Mouse (Mus musculus) limb, embryonic 13.5 days (tissue): Measurements from ENCODE around the gene BC025446. TPM values are rescaled to one million over a fixed set of nuclear protein-coding genes. Genes with fewer than 3 reads are reported as not detected.

Experiments used
- ATAC-seq: fragments of 200-750 bp; cut with Nextera tagmentation; 2 replicates; pipeline ENCODE4 v1.8.0; 2017; ENCODE audit warnings: low read depth, moderate number of reproducible peaks, moderate TSS enrichment; ENCODE audit not compliant: low FRiP score
- H3K27ac ChIP-seq: fragments of 300-500 bp; sonication (generic); 2 replicates; pipeline ENCODE4 v1.5.1; 2015; ENCODE audit warnings: inconsistent platforms, mild to moderate bottlenecking, moderate library complexity
- H3K27me3 ChIP-seq: fragments of 300-500 bp; sonication (generic); 2 replicates; pipeline ENCODE4 v1.6.1; 2015; ENCODE audit warnings: mild to moderate bottlenecking, inconsistent platforms
- H3K36me3 ChIP-seq: fragments of 300-500 bp; sonication (generic); 2 replicates; pipeline ENCODE4 v1.6.1; 2015; ENCODE audit warnings: inconsistent platforms, mild to moderate bottlenecking, moderate library complexity
- H3K4me1 ChIP-seq: fragments of 300-500 bp; sonication (generic); 2 replicates; pipeline ENCODE4 v1.6.1; 2015; ENCODE audit warnings: inconsistent platforms
- H3K4me2 ChIP-seq: fragments of 300-500 bp; sonication (generic); replicated peaks from 2 replicates; pipeline ENCODE4 v1.6.1; 2015; ENCODE audit warnings: inconsistent platforms, mild to moderate bottlenecking, moderate library complexity
- H3K4me3 ChIP-seq: fragments of 300-500 bp; sonication (generic); 2 replicates; pipeline ENCODE4 v1.5.1; 2015; ENCODE audit warnings: moderate library complexity, mild to moderate bottlenecking, inconsistent platforms
- H3K9ac ChIP-seq: fragments of 300-500 bp; sonication (generic); 2 replicates; pipeline ENCODE4 v1.6.1; 2015; ENCODE audit warnings: mild to moderate bottlenecking, inconsistent platforms
- H3K9me3 ChIP-seq: fragments of 300-500 bp; sonication (generic); 2 replicates; pipeline ENCODE4 v1.6.1; 2016; ENCODE audit warnings: inconsistent platforms
- WGBS: fragments of 180-500 bp; shearing (Covaris S2); methylation state at CpG from one replicate; pipeline ENCODE4 v1.1.7; 2015; 5-methylcytosine and 5-hydroxymethylcytosine counted together
- polyA plus RNA-seq: library from polyadenylated mRNA; unstranded; fragments of >200 nt; fragmentation: Nextera tagmentation; extraction: Ambion mirVana; gene quantifications from 2 replicates; pipeline ENCODE4 v1.2.1, GENCODE M21; 2015

BC025446 gene
- polyA plus RNA-seq, 1 experiment from 2014 or later, result not detected

GRCm38 (mm10) chr15:75266626-75267025 lies 50.5 kb downstream of the BC025446 start:
- Histone ChIP-seq H3K4me3 (no peak overlapping the region), H3K9me3 (no peaks in the 10 kb centered on the region), H3K4me1 (no peaks in the 10 kb centered on the region), H3K27ac (no peak overlapping the region), H3K36me3 (no peaks in the 10 kb centered on the region), H3K27me3 (no peaks in the 10 kb centered on the region), H3K4me2 (no peak overlapping the region), H3K9ac (no peak overlapping the region)
- ATAC-seq, result no peak
- WGBS, result 57% methylated on average over 1 of the region's 1 CpGs

- H3K27me3 ChIP-seq, result no peaks in the 10 kb centered on the region
- no peaks in the 10 kb centered on the region for H3K9me3 ChIP-seq
- no peak for ATAC-seq
- no peak within 1 kb of the TSS for H3K27ac ChIP-seq
- H3K36me3 ChIP-seq, result no peaks in the 10 kb centered on the region
- no peak within 1 kb of the TSS for H3K4me3 ChIP-seq
- H3K9ac ChIP-seq, result no peak within 1 kb of the TSS
- no peak within 1 kb of the TSS for H3K4me2 ChIP-seq
- no peaks in the 10 kb centered on the region for H3K4me1 ChIP-seq
Measured at GRCm38 (mm10) chr15:75268121-75268520, 51.9 kb downstream of the BC025446 start, which contains the start of gene Ly6f. TSS of gene Ly6f (plus strand) at chr15:75268421.

- Histone ChIP-seq H3K9me3 (no peaks in the 10 kb centered on the region), H3K36me3 (no peaks in the 10 kb centered on the region), H3K9ac (no peak overlapping the region), H3K4me1 (no peaks in the 10 kb centered on the region), H3K27me3 (no peaks in the 10 kb centered on the region), H3K4me3 (no peak overlapping the region), H3K4me2 (no peak overlapping the region), H3K27ac (no peak overlapping the region)
- WGBS, result 76% methylated on average over 5 of the region's 5 CpGs
- no peak for ATAC-seq
Measured at GRCm38 (mm10) chr15:75268916-75269829, 53.0 kb downstream of the BC025446 start.

- no peak overlapping the region for H3K27ac ChIP-seq
- no peak overlapping the region for H3K4me2 ChIP-seq
- H3K9me3 ChIP-seq, result no peaks in the 10 kb centered on the region
- H3K27me3 ChIP-seq, result no peaks in the 10 kb centered on the region
- H3K9ac ChIP-seq, result no peak overlapping the region
- H3K36me3 ChIP-seq, result no peaks in the 10 kb centered on the region
- H3K4me3 ChIP-seq, result no peak overlapping the region
- no peak for ATAC-seq
- H3K4me1 ChIP-seq, result no peaks in the 10 kb centered on the region
Measured at GRCm38 (mm10) chr15:75270169-75270568, 54.0 kb downstream of the BC025446 start.

DNA sequence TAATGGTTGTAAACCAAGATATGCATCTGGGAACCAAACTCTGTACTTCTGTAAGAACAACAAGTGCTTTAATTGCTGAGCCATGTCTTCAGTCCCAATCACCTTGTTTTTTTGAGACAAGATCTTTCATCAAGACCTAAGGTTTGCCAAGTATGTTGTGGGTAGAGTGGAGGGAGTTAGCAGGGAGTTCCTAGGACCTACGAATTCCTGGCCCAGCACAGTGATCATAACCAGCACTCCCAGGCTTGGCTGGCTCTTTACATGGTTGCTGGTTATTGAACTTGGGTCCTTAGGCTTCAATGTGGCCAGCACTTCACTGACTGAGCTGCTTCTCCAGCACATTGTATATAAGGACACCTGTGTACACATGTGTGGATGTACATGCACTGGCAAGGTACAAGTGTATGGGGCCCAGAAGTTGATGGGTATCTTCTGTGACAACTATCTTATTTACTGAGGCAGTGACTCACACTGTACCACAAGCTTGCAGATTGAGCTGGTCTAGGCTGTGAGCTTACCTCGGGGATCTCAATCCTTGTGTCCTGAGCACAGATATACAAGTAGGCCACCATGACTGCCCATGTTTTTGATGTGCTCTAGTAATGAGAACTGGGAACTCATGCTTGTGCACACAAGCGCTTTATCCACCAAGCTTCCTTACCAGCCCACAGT lies 54.7 kb downstream of the BC025446 start:
- ATAC-seq, result no peak
- no peak overlapping the region for H3K4me3 ChIP-seq
- no peaks in the 10 kb centered on the region for H3K27me3 ChIP-seq
- no peaks in the 10 kb centered on the region for H3K36me3 ChIP-seq
- H3K27ac ChIP-seq, result no peak overlapping the region
- 82% methylated on average over 3 of the region's 3 CpGs for WGBS
- no peaks in the 10 kb centered on the region for H3K9me3 ChIP-seq
- no peak overlapping the region for H3K4me2 ChIP-seq
- no peaks in the 10 kb centered on the region for H3K4me1 ChIP-seq
- no peak overlapping the region for H3K9ac ChIP-seq

GRCm38 (mm10) chr15:75271426-75271825 lies 55.2 kb downstream of the BC025446 start:
- H3K4me1 ChIP-seq, result no peaks in the 10 kb centered on the region
- H3K4me2 ChIP-seq, result no peak overlapping the region
- H3K9me3 ChIP-seq, result no peaks in the 10 kb centered on the region
- 74% methylated on average over 1 of the region's 1 CpGs for WGBS
- H3K9ac ChIP-seq, result no peak overlapping the region
- no peak overlapping the region for H3K27ac ChIP-seq
- no peaks in the 10 kb centered on the region for H3K27me3 ChIP-seq
- no peak overlapping the region for H3K4me3 ChIP-seq
- H3K36me3 ChIP-seq, result no peaks in the 10 kb centered on the region
- no peak for ATAC-seq

- no peaks in the 10 kb centered on the region for H3K9me3 ChIP-seq
- H3K36me3 ChIP-seq, result no peaks in the 10 kb centered on the region
- H3K9ac ChIP-seq, result no peak overlapping the region
- no peaks in the 10 kb centered on the region for H3K27me3 ChIP-seq
- no peak overlapping the region for H3K4me3 ChIP-seq
- H3K27ac ChIP-seq, result no peak overlapping the region
- no peak for ATAC-seq
- no peaks in the 10 kb centered on the region for H3K4me1 ChIP-seq
- H3K4me2 ChIP-seq, result no peak overlapping the region
- WGBS, result 63% methylated on average over 3 of the region's 3 CpGs
Measured at GRCm38 (mm10) chr15:75271891-75272290, 55.7 kb downstream of the BC025446 start.

Other genes with a start within 250 kb of the BC025446 start
- not detected in 2 replicates for gene Ly6i, start 232.9 kb upstream of the BC025446 start, polyA plus RNA-seq
- 0.64 and 0.85 TPM in 2 replicates for gene Ly6a, start 218.3 kb upstream of the BC025446 start, polyA plus RNA-seq
- 2.6 and 4.1 TPM in 2 replicates for gene Ly6c1, start 167.5 kb upstream of the BC025446 start, polyA plus RNA-seq
- gene Ly6c2, start 104.4 kb upstream of the BC025446 start, polyA plus RNA-seq, result 0.37 and 0.47 TPM in 2 replicates
- gene Ly6g, start 61.1 kb upstream of the BC025446 start, polyA plus RNA-seq, result not detected in 2 replicates
- gene Ly6f, start 52.0 kb downstream of the BC025446 start, polyA plus RNA-seq, result not detected in 2 replicates